Mouse (Mus musculus): Measurements from ENCODE around the gene Sytl4.

Sytl4 gene

GRCm38 (mm10) chrX:133981231-133982002 lies at the start of gene Sytl4:
Gene Sytl4 (minus strand): TSS chrX:133981812.
- peak; percentile 38 for DNase-seq

- no peak for DNase-seq
These were observed 39.1 kb upstream of the Sytl4 start for GRCm38 (mm10) chrX:134020664-134021063.

GRCm38 (mm10) chrX:134019005-134019404 lies 37.4 kb upstream of the Sytl4 start:
- peak; percentile 66 for DNase-seq

- no peak for DNase-seq
These were observed 14.3 kb upstream of the Sytl4 start for GRCm38 (mm10) chrX:133995866-133996265.

- no peak for DNase-seq
These were observed 17.0 kb downstream of the Sytl4 start for GRCm38 (mm10) chrX:133964615-133965014.

GRCm38 (mm10) chrX:133960617-133961016 lies 21.0 kb downstream of the Sytl4 start:
- no peak for DNase-seq

- no peak for DNase-seq
These were observed 27.0 kb downstream of the Sytl4 start for GRCm38 (mm10) chrX:133954661-133955060.

- peak; percentile 60 for DNase-seq
These were observed 34.2 kb downstream of the Sytl4 start for GRCm38 (mm10) chrX:133947427-133947826.

- no peak for DNase-seq
These were observed 42.1 kb downstream of the Sytl4 start for GRCm38 (mm10) chrX:133939561-133939960.

- DNase-seq, result no peak
These were observed 44.9 kb downstream of the Sytl4 start for GRCm38 (mm10) chrX:133936605-133937225.

GRCm38 (mm10) chrX:133931302-133932013 lies 50.2 kb downstream of the Sytl4 start:
- DNase-seq, result peak; percentile 20

- no peak for DNase-seq
These were observed 54.9 kb downstream of the Sytl4 start for GRCm38 (mm10) chrX:133926760-133927159.

GRCm38 (mm10) chrX:133921187-133921586 lies 60.4 kb downstream of the Sytl4 start:
- no peak for DNase-seq

GRCm38 (mm10) chrX:133914219-133914618 lies 67.4 kb downstream of the Sytl4 start:
- DNase-seq, result no peak

- no peak for DNase-seq
These were observed 68.6 kb downstream of the Sytl4 start for GRCm38 (mm10) chrX:133913006-133913405.

- DNase-seq, result no peak
These were observed 70.1 kb downstream of the Sytl4 start for GRCm38 (mm10) chrX:133911397-133912103.

- DNase-seq, result no peak
These were observed 73.4 kb downstream of the Sytl4 start, which contains the start of gene Srpx2 for GRCm38 (mm10) chrX:133908261-133908660. Gene Srpx2 (plus strand): TSS chrX:133908426.

GRCm38 (mm10) chrX:133898014-133898542 lies 83.5 kb downstream of the Sytl4 start, which contains the start of gene Tspan6:
Gene Tspan6 (minus strand): TSS chrX:133898429.
- peak; percentile 74 for DNase-seq

- DNase-seq, result no peak
These were observed 93.5 kb downstream of the Sytl4 start for GRCm38 (mm10) chrX:133888111-133888510.

GRCm38 (mm10) chrX:133887308-133887707 lies 94.3 kb downstream of the Sytl4 start:
- DNase-seq, result no peak

Measured in kidney, adult 18-20 months (tissue).